Mouse (Mus musculus): Measurements from ENCODE around the gene 4930507D05Rik. TPM values are rescaled to one million over a fixed set of nuclear protein-coding genes. Genes with fewer than 3 reads are reported as not detected.
"Not testable (repeated sequence)": the region's sequence is repeated elsewhere in the genome, so short reads cannot be mapped to it uniquely, and the experiment has no call there.

Gene 4930507D05Rik
- polyA plus RNA-seq, 1 experiment from 2014 or later: 0.57 TPM

- H3K9ac ChIP-seq: no peak overlapping the region
- peaks cover 5% of the 10 kb centered on the region; the same call in 1 of the 2 replicates for H3K4me1 ChIP-seq (replicated peaks)
- ATAC-seq (replicated peaks; ENCODE audit: insufficient number of reproducible peaks, insufficient read depth, low FRiP score, low read depth): no peak
- H3K27ac ChIP-seq: no peak overlapping the region
- H3K27me3 ChIP-seq: no peaks in the 10 kb centered on the region
- WGBS: 70% methylated on average over 7 of the region's 7 CpGs
- H3K36me3 ChIP-seq: 0 out of 2 replicates have a peak, but pooled peaks cover 7% of the 10 kb centered on the region
- no peak overlapping the region for H3K4me2 ChIP-seq
- H3K4me3 ChIP-seq: no peak overlapping the region
- H3K9me3 ChIP-seq (replicated peaks): no peaks in the 10 kb centered on the region
Observed at GRCm38 (mm10) chr10:62481108-62481852, 32.0 kb downstream of the 4930507D05Rik start.

GRCm38 (mm10) chr10:62485878-62486582 lies 36.7 kb downstream of the 4930507D05Rik start:
- under 1% methylated on average over 48 of the region's 48 CpGs for WGBS
- peaks cover 12% of the 10 kb centered on the region for H3K4me1 ChIP-seq (replicated peaks)

DNA sequence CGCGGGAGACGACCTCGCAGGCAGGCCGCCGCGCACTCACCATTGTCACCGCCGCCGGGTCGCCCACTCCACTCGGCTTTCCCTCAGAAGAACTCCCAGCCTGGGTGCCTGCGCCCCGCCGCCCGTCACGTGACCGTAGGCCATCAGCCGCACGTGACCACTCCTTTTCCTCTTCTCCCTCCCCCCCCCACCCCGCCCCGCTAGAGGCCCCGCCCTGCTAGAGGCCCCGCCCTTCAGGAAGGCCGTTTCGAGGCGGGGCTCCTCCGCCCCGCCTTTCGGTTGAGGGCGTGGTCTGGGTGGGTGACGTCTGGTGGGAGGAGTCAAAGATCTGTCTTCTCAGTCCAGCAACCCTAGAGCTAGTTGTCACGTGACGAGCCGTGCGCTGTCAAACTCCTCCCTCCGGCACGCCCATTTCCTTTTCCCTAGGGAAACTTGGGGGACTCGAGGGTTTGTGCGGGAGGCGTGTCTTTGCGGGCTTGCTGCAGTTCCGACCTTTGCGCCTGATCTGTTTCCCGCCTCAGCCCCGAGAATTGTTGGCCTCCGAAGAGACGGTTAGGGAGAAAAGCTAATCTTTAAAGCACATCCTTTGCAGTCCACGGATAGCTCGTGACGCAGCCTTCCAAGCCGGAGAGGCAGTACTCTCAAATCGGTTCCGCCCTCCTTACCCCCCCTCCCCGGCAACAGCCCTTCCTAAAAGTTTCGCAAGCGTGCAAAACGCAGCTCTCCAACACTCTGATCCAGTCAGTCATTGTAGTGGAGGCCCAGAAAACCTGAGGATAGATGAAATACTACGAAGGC lies 37.5 kb downstream of the 4930507D05Rik start, which contains the start of gene Vps26a:
Gene Vps26a, minus strand, starts transcription at position 188 of the 798 bp plus-strand sequence.
- Histone ChIP-seq H3K9ac (peak within 1 kb of the TSS; percentile 91), H3K36me3 (no peaks in the 10 kb centered on the region), H3K27ac (peak within 1 kb of the TSS; percentile 87), H3K4me2 (peak within 1 kb of the TSS; percentile 80), H3K9me3 (replicated peaks) (no peaks in the 10 kb centered on the region), H3K4me3 (peak within 1 kb of the TSS; percentile 88), H3K4me1 (replicated peaks) (peaks cover 12% of the 10 kb centered on the region), H3K27me3 (no peaks in the 10 kb centered on the region)
- ATAC-seq (replicated peaks; ENCODE audit: insufficient number of reproducible peaks, insufficient read depth, low FRiP score, low read depth): peak; percentile 90
- WGBS: under 1% methylated on average over 59 of the region's 59 CpGs

More at GRCm38 (mm10) chr10:62485878-62486582, 36.7 kb downstream of the 4930507D05Rik start:
- Histone ChIP-seq H3K4me2 (peak overlapping the region; percentile 80), H3K9me3 (replicated peaks) (no peaks in the 10 kb centered on the region), H3K9ac (peak overlapping the region; percentile 91), H3K4me3 (peak overlapping the region; percentile 88), H3K36me3 (no peaks in the 10 kb centered on the region), H3K27ac (peak overlapping the region; percentile 87), H3K27me3 (no peaks in the 10 kb centered on the region)
- peak; percentile 76 for ATAC-seq (replicated peaks; ENCODE audit: insufficient number of reproducible peaks, insufficient read depth, low FRiP score, low read depth)

DNA sequence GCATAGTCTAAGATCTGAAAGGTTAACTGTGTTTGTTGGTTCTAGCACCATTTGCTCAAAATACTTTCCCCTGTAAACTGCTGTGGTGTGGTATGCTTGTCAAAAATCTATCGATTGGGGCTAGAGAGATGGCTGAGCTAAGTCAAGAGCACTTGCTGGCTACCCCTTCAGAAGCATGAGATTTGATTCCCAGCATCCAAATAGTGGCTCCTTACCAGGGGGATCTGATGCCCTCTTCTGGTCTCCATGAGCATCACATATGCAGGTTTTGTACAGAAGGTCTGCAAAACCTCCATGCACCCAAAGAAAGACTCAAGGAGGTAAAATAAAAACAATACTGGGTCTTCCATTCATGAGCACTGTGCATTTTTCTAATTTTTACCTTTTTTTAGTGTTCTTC lies 39.0 kb downstream of the 4930507D05Rik start:
- no peak for ATAC-seq (replicated peaks; ENCODE audit: insufficient number of reproducible peaks, insufficient read depth, low FRiP score, low read depth)
- 27% methylated on average over 1 of the region's 1 CpGs for WGBS
- no peaks in the 10 kb centered on the region for H3K9me3 ChIP-seq (replicated peaks)
- no peaks in the 10 kb centered on the region for H3K27me3 ChIP-seq
- H3K27ac ChIP-seq: no peak overlapping the region
- no peaks in the 10 kb centered on the region for H3K36me3 ChIP-seq
- no peak overlapping the region for H3K4me2 ChIP-seq
- H3K4me1 ChIP-seq (replicated peaks): peaks cover 12% of the 10 kb centered on the region
- H3K4me3 ChIP-seq: no peak overlapping the region
- no peak overlapping the region for H3K9ac ChIP-seq

- not testable (repeated sequence) for H3K4me3 ChIP-seq; H3K4me1 ChIP-seq (replicated peaks); H3K9me3 ChIP-seq (replicated peaks); H3K9ac ChIP-seq; H3K36me3 ChIP-seq; H3K4me2 ChIP-seq; H3K27me3 ChIP-seq; ATAC-seq (replicated peaks; ENCODE audit: insufficient number of reproducible peaks, insufficient read depth, low FRiP score, low read depth); H3K27ac ChIP-seq
- 80% methylated on average over 3 of the region's 3 CpGs for WGBS
Observed at GRCm38 (mm10) chr10:62491681-62492080, 42.4 kb downstream of the 4930507D05Rik start.

DNA sequence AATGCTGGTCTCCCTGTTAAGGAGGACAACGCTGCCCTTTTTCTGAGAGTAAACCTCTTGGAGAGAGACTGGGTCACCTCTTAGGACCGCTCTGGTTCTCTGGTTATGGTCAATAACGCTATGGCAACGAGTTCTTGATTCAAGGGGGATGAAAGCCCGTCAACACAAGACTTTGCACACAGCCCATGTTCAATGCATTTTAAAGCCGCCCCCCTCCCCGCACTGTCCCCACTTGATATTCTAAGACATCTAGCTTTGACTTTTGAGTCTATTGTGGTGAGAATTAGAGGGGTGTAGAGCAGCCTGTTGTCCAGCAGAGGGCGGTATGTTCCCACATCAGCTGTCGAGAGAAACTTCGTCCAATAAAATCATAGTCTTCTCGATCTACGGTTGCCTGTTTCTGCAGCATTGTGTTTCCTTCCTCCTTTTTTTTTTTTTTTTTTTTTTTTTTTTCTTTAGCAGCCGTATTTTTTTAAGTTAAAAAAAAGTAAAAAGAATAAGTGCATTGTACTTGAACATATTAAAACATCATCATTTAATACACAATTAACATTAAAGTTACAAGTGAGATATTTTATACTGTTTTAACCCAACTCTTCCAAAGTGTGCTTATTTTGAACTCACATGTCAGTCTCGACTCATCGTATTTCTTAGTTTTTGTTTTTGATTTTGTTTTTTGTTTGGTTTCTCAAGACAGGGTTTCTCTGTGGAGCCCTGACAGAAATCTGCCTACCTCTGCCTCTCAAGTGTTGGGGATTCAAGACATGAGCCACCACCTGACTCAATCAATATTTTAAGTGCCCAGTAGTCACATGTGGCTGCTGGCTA lies 51.0 kb downstream of the 4930507D05Rik start:
- H3K4me1 ChIP-seq (replicated peaks): no peaks in the 10 kb centered on the region
- H3K36me3 ChIP-seq: no peaks in the 10 kb centered on the region
- H3K4me3 ChIP-seq: no peak overlapping the region
- H3K4me2 ChIP-seq: no peak overlapping the region
- 20% methylated on average over 15 of the region's 15 CpGs for WGBS
- no peak overlapping the region for H3K27ac ChIP-seq
- ATAC-seq (replicated peaks; ENCODE audit: insufficient number of reproducible peaks, insufficient read depth, low FRiP score, low read depth): 0 out of 2 replicates have a peak, but pooled peaks have one; percentile 35
- H3K9ac ChIP-seq: no peak overlapping the region
- H3K27me3 ChIP-seq: no peaks in the 10 kb centered on the region
- no peaks in the 10 kb centered on the region for H3K9me3 ChIP-seq (replicated peaks)

Other genes with a start within 250 kb of the 4930507D05Rik start
- 8.9 and 15.3 TPM in 2 replicates for gene Tspan15, start 218.2 kb upstream of the 4930507D05Rik start, polyA plus RNA-seq (2015; fragmentation: Nextera tagmentation; extraction: Ambion mirVana)
- gene Tacr2, start 197.1 kb upstream of the 4930507D05Rik start, polyA plus RNA-seq (2015; fragmentation: Nextera tagmentation; extraction: Ambion mirVana): 0.14 TPM in 1 of 2 replicates, not detected in the other
- gene Hk1, start 69.6 kb upstream of the 4930507D05Rik start, polyA plus RNA-seq (2015; fragmentation: Nextera tagmentation; extraction: Ambion mirVana): 186 and 190 TPM in 2 replicates
- gene Hkdc1, start 27.0 kb upstream of the 4930507D05Rik start, polyA plus RNA-seq (2015; fragmentation: Nextera tagmentation; extraction: Ambion mirVana): 0.13 and 0.30 TPM in 2 replicates
- 23.7 and 27.0 TPM in 2 replicates for gene Supv3l1, start 249 bp downstream of the 4930507D05Rik start, polyA plus RNA-seq (2015; fragmentation: Nextera tagmentation; extraction: Ambion mirVana)
- 66.7 and 71.3 TPM in 2 replicates for gene Vps26a, start 37.3 kb downstream of the 4930507D05Rik start, polyA plus RNA-seq (2015; fragmentation: Nextera tagmentation; extraction: Ambion mirVana)
- gene Srgn, start 78.0 kb downstream of the 4930507D05Rik start, polyA plus RNA-seq (2015; fragmentation: Nextera tagmentation; extraction: Ambion mirVana): 11.7 and 21.5 TPM in 2 replicates
- gene Kif1bp, start 129.0 kb downstream of the 4930507D05Rik start, polyA plus RNA-seq (2015; fragmentation: Nextera tagmentation; extraction: Ambion mirVana): 28.0 and 32.2 TPM in 2 replicates
- 9.7 and 11.1 TPM in 2 replicates for gene Ddx21, start 152.8 kb downstream of the 4930507D05Rik start, polyA plus RNA-seq (2015; fragmentation: Nextera tagmentation; extraction: Ambion mirVana)
- 85.2 and 86.2 TPM in 2 replicates for gene Ddx50, start 201.7 kb downstream of the 4930507D05Rik start, polyA plus RNA-seq (2015; fragmentation: Nextera tagmentation; extraction: Ambion mirVana)